8 mouse cellular contexts compared by ENCODE assay signal in genomic region chr1:19210215-19211032, GRCm38 (mm10). TPM values are rescaled to one million over a fixed set of nuclear protein-coding genes. Genes with fewer than 3 reads are reported as not detected.
DNase-seq lines count a peak whose midpoint lies in the region; ATAC-seq and TF ChIP-seq lines count a peak whose summit lies in the region.

No protein-coding gene starts in this region.

- H3K9me3 ChIP-seq in kidney, embryonic 15.5 days (replicated peaks), result no peaks in the 10 kb centered on the region
- H3K9me3 ChIP-seq in limb, embryonic 13.5 days, result no peaks in the 10 kb centered on the region

- H3K27ac ChIP-seq in kidney, embryonic 15.5 days, result peak overlapping the region; percentile 81
- peak overlapping the region; percentile 80 for H3K27ac ChIP-seq in limb, embryonic 13.5 days
- no peak overlapping the region for H3K27ac ChIP-seq in small intestine, adult 2 months (ENCODE audit: insufficient read depth, low read depth, low read length)

- no peaks in the 10 kb centered on the region for H3K36me3 ChIP-seq in kidney, embryonic 15.5 days
- H3K36me3 ChIP-seq in limb, embryonic 13.5 days, result no peaks in the 10 kb centered on the region
- no peaks in the 10 kb centered on the region for H3K36me3 ChIP-seq in small intestine, adult 2 months (ENCODE audit: control insufficient read depth, insufficient read depth, low read length)

- TF ChIP-seq CTCF in small intestine, adult 2 months (IDR thresholded peaks at IDR 0.05; ENCODE audit: extremely low read depth, insufficient read length, insufficient replicate concordance, low read depth, low read length), result no peak

- no peak for DNase-seq in kidney, adult 8-10 months
- no peak for DNase-seq in cerebellum, adult 9-10 months
- no peak for DNase-seq in thymus, postnatal 36 days
- no peak for DNase-seq in layer of hippocampus, adult 11-12 months (ENCODE audit: low spot score)

- peak overlapping the region; percentile 55 for H3K4me2 ChIP-seq in kidney, embryonic 15.5 days
- peak overlapping the region; percentile 65 for H3K4me2 ChIP-seq in limb, embryonic 13.5 days (replicated peaks)

- peak overlapping the region; percentile 42; the same call in 1 of the 2 replicates for H3K9ac ChIP-seq in kidney, embryonic 15.5 days
- peak overlapping the region; percentile 76 for H3K9ac ChIP-seq in limb, embryonic 13.5 days

- no peak for TF ChIP-seq POLR2A in small intestine, adult 2 months (IDR thresholded peaks at IDR 0.05; ENCODE audit: low read depth, low read length)

- peak; percentile 13; the same call in 1 of the 2 replicates for ATAC-seq in kidney, embryonic 15.5 days (replicated peaks; ENCODE audit: low FRiP score)
- ATAC-seq in erythroid progenitor cell, adult 5-6 weeks (replicated peaks; ENCODE audit: low FRiP score, poor library complexity, severe bottlenecking), result 0 out of 2 replicates have a peak, but pooled peaks have one; percentile 39
- no peak for ATAC-seq in limb, embryonic 13.5 days (ENCODE audit: low FRiP score, low read depth)

- H3K4me3 ChIP-seq in kidney, embryonic 15.5 days (replicated peaks), result peak overlapping the region; percentile 46
- H3K4me3 ChIP-seq in limb, embryonic 13.5 days, result peak overlapping the region; percentile 46
- 0 out of 2 replicates have a peak overlapping the region, but pooled peaks have one; percentile 16 for H3K4me3 ChIP-seq in small intestine, adult 2 months (ENCODE audit: low read depth, low read length)

- H3K27me3 ChIP-seq in kidney, embryonic 15.5 days, result peaks cover 81% of the 10 kb centered on the region
- peaks cover 56% of the 10 kb centered on the region for H3K27me3 ChIP-seq in limb, embryonic 13.5 days
- H3K27me3 ChIP-seq in small intestine, adult 2 months (ENCODE audit: control insufficient read depth, insufficient read depth, low read length), result peaks cover 18% of the 10 kb centered on the region

- WGBS in kidney, embryonic 15.5 days, result under 1% methylated on average over 30 of the region's 30 CpGs
- WGBS in limb, embryonic 13.5 days, result under 1% methylated on average over 30 of the region's 30 CpGs
- WGBS in small intestine, adult 2 months, result 2% methylated on average over 30 of the region's 30 CpGs

- H3K4me1 ChIP-seq in kidney, embryonic 15.5 days, result peaks cover 13% of the 10 kb centered on the region
- no peaks in the 10 kb centered on the region for H3K4me1 ChIP-seq in limb, embryonic 13.5 days
- no peaks in the 10 kb centered on the region for H3K4me1 ChIP-seq in small intestine, adult 2 months (ENCODE audit: control insufficient read depth, insufficient read depth, insufficient read length, low read length)

RNA-seq across cellular contexts. Expression of gene Tfap2b, which starts 1.7 kb away (rescaled TPM):
- polyA plus RNA-seq in kidney, embryonic 15.5 days (2015; fragmentation: Nextera tagmentation; extraction: Ambion mirVana), result 55.7 and 57.6 TPM in 2 replicates
- not detected in 2 replicates for total RNA-seq in erythroid progenitor cell, adult 5-6 weeks (2015; ENCODE audit: low replicate concordance)
- not detected in 2 replicates for total RNA-seq in erythroid progenitor cell, adult 5-6 weeks (2017; ENCODE audit: low replicate concordance)
- polyA plus RNA-seq in limb, embryonic 13.5 days (2015; fragmentation: Nextera tagmentation; extraction: Ambion mirVana), result 57.2 and 66.0 TPM in 2 replicates
- polyA plus RNA-seq in small intestine, adult 2 months (2012; rRNA removed), result not detected in 2 replicates

Comparison
In these comparisons a context has a peak if more than half of its experiments do, and no peak if none do; other contexts are left out.
1. RNA of gene Tfap2b, which starts 1.7 kb away (polyA plus RNA-seq): 57.2 to 66.0 TPM in limb, embryonic 13.5 days and 55.7 to 57.6 TPM in kidney, embryonic 15.5 days; not detected in small intestine, adult 2 months; every median in the first group is over 10 times any median in the second.
2. Peak in every context shown above with its lines, with median percentiles within 50 percentile points of each other: H3K4me3 ChIP-seq.